Mouse (Mus musculus) mature B cell (primary cell): Measurements from ENCODE around the gene Thoc5.

Experiments used
- in situ Hi-C: fragments of 300-500 bp; cut with MboI; formaldehyde crosslinking; loops from 2 replicates; pipeline ENCODE4 v1.14.3; 2019

Gene Thoc5

DNA sequence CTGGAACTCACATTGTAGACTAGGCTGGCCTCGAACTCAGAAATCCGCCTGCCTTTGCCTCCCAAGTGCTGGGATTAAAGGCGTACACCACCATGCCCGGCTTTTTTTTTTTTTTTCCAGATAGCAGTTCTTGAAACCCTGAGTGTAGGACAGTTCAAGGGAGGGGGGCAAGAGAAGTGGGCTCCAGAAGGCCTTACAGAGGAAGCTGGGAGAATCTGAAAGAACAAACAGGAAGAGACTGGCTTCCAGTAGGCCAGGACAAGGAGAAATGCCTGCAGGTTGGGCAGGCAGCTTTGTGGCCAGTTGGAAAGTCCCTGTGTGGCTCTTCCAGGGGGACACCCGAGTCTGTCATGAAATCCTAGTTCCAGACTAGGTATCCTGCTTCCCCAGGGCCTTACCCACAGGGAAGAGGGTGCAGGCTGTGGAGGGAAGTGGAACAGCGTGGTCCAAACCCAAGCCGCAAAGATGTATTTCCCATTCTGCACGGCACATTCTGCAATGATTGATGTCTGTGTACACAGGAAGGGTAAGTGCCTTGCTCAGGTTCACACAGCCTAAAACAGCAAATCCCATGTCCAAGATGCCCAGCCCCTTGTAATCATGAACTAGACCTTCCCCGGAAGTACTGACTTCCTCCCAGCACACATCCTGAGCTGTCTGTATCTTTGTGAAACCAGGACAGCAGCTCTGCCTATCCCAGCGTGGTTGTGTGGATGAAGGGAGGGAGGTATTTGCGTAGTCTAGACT is 79.4 kb downstream of the Thoc5 start:
- in situ Hi-C loops, result no loop called here

DNA sequence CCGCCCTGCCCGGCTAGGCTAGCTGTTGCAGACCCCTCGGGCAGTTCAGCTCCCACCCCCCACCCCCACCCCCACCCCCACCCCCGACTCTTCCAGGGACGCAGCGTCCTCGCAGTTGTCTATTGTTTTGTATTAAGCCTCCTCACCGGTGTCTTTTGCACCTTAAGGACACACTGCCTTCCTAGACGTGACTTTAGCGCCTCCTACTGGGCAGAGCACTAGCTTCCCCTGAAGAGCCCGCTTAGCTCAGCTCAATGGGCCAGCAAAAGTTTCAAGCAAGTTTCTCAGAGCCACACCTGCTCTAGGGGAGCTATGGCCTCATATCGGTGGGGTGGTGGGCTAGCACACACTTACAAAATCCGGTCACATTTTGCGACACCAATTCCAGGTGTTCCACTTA is 80.5 kb downstream of the Thoc5 start:
- in situ Hi-C loops, result no loop called here
